Mouse (Mus musculus): ENCODE data around the gene Dnajb4. TPM values are rescaled to one million over a fixed set of nuclear protein-coding genes. Genes with fewer than 3 reads are reported as not detected.

Dnajb4 gene
- polyA plus RNA-seq, 1 experiment from 2014 or later, result 41.4 TPM

DNA sequence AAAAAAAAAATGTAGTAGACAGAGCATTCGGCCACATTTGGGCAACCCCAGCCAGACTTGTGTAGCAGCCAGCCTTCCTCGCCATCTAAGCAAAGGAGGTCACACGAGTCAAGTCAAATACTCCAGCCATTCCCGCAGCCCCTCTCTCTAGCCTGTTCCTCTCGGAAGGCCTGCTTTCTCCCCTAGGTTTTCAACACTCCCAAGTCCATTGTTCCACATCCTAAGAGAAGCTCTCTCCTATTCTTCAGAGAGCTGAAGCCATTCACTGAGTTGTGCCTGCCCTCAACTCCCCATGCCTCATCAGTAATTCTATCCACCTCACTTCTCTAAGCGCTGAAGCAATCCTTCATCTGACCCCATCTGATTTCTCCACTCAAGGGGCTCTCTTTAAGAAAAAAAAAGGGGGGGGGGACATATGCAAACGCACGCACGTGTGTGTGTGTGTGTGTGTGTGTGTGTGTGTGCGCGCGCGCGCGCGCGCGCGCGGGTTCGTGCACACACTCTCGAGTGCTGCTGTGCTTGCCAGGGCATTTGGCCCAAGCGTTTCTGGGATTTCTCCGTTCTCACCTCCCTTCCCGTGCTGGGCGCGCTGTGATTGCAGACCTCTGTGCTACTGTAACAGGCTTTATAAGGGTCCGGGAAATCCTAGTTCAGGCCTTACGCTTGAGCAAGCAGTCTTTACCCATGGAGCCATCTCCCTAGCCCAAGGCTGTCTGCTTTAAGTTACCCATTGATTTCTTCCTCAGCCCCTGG, 43.2 kb downstream of the Dnajb4 start:
- Histone ChIP-seq H3K36me3 (no peaks in the 10 kb centered on the region), H3K9me3 (no peaks in the 10 kb centered on the region), H3K4me1 (peaks cover 49% of the 10 kb centered on the region), H3K27me3 (peaks cover 8% of the 10 kb centered on the region), H3K27ac (no peak overlapping the region), H3K4me3 (peak overlapping the region; percentile 6; the same call in 1 of the 2 replicates), H3K9ac (no peak overlapping the region), H3K4me2 (peak overlapping the region; percentile 47)
- WGBS, result 23% methylated on average over 29 of the region's 29 CpGs
- no peak for ATAC-seq (ENCODE audit: borderline replicate concordance, extremely low read depth, low FRiP score, low TSS enrichment)

DNA sequence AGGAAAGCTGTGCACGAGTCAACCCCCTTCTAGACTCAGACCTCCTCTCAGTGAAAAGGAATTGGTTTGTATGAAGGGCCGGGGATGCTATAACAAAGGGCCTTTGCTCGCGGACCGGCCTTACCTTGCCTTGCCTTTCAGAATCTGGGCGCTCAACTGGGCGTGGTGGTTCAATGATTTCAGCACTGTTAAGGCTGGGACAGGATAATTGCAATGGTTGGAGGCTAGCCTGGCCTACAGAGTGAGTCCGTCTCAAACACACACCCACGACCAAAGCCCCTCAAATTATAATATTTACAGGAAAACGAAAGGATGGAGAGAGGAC, 44.0 kb downstream of the Dnajb4 start, which contains the start of gene Gipc2:
Gipc2 (minus strand) TSS at position 132 of the 325 bp plus-strand sequence.
- ATAC-seq (ENCODE audit: borderline replicate concordance, extremely low read depth, low FRiP score, low TSS enrichment), result no peak

DNA sequence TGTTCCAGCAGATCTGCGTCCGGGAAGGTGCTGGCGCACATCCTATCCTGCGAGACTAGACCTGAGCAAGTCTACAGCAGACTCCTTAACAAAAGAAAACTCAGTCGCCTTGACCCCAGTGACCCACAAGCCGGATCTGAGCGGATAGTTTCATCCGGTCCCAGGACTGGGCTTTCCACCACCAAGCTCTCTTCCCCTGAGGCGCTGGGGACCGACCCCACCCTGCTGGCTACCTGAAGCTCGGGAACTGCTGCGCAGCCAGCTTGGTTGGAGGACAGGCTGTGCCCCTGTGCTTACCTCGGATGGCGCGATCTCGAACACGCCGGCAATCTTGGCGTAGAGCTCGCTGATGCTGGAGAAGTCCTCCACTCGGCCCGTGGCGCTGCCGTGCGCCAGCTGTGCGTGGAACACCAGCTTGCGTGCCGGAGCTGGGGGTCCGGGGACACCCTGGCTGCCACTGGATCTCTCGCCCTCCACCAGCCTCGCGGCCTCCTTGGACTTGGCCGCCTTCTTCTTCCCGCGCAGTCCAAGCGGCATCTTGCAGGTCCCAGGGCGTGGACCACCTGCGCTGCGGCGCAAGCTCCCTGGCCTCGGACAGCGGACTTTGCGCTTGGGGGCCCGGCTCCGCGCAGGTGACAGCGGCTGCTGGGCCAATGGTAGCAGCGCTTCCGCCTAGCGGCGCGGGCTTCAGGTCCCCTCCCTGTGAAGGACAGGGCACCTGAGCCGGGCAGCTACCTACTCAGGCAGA, 44.6 kb downstream of the Dnajb4 start:
- peak overlapping the region; percentile 46 for H3K9ac ChIP-seq
- ATAC-seq (ENCODE audit: borderline replicate concordance, extremely low read depth, low FRiP score, low TSS enrichment), result peak; percentile 41
- H3K36me3 ChIP-seq, result no peaks in the 10 kb centered on the region
- peak overlapping the region; percentile 25 for H3K27ac ChIP-seq
- peak overlapping the region; percentile 49 for H3K4me3 ChIP-seq
- no peaks in the 10 kb centered on the region for H3K9me3 ChIP-seq
- peaks cover 39% of the 10 kb centered on the region for H3K4me1 ChIP-seq
- peaks cover 8% of the 10 kb centered on the region for H3K27me3 ChIP-seq
- peak overlapping the region; percentile 95 for H3K4me2 ChIP-seq
- WGBS, result 4% methylated on average over 53 of the region's 53 CpGs

More for the DNA sequence above, 44.0 kb downstream of the Dnajb4 start, which contains the start of gene Gipc2:
- Histone ChIP-seq H3K27me3 (peaks cover 8% of the 10 kb centered on the region), H3K4me1 (peaks cover 44% of the 10 kb centered on the region), H3K4me2 (peak within 1 kb of the TSS; percentile 95), H3K4me3 (peak within 1 kb of the TSS; percentile 49), H3K9me3 (no peaks in the 10 kb centered on the region), H3K9ac (peak within 1 kb of the TSS; percentile 46), H3K27ac (peak within 1 kb of the TSS; percentile 25), H3K36me3 (no peaks in the 10 kb centered on the region)
- 22% methylated on average over 10 of the region's 10 CpGs for WGBS

DNA sequence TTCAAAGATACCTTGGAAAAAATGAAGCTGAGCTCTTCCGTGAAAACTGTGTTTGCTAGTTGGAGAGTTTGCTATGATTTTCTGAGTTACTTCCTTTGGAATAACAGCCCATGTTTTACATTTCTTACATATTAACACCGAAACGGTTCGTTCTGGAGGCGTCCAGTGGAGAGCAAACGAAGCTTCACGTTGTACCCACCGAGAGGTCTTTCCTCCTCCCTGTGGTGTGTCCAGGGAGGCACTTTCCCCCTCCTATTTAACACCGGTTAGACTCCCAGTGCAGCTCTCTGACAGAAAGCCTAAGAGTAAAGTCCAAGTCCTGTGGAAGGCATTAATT, 45.1 kb downstream of the Dnajb4 start:
- no peaks in the 10 kb centered on the region for H3K36me3 ChIP-seq
- WGBS, result 41% methylated on average over 9 of the region's 9 CpGs

DNA sequence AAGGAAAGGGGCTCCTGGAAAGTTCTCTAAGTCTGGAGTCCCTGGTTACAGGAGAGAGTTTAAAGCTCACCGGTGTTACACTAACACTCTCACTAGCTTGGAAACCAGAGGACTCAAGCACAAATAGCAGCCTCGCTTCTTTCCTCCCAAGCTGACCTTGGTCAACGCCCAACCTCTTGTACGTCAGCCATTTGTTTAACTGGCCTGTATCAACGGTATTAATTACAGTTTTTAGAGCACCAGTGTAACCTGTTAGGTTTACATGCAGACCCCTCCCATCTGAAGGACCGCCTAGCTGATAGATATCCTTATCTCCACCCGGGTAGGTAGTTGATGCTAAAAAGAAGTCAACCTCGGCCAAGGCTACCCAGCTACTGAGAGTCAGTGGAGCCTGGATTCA, 46.8 kb downstream of the Dnajb4 start:
- WGBS, result 67% methylated on average over 8 of the region's 8 CpGs
- no peak for ATAC-seq (ENCODE audit: borderline replicate concordance, extremely low read depth, low FRiP score, low TSS enrichment)

More for the DNA sequence above, 45.1 kb downstream of the Dnajb4 start:
- no peaks in the 10 kb centered on the region for H3K9me3 ChIP-seq
- H3K27me3 ChIP-seq, result peaks cover 8% of the 10 kb centered on the region
- no peak overlapping the region for H3K27ac ChIP-seq
- H3K9ac ChIP-seq, result peak overlapping the region; percentile 46
- ATAC-seq (ENCODE audit: borderline replicate concordance, extremely low read depth, low FRiP score, low TSS enrichment), result no peak
- H3K4me2 ChIP-seq, result peak overlapping the region; percentile 95
- peak overlapping the region; percentile 49 for H3K4me3 ChIP-seq
- H3K4me1 ChIP-seq, result peaks cover 36% of the 10 kb centered on the region

DNA sequence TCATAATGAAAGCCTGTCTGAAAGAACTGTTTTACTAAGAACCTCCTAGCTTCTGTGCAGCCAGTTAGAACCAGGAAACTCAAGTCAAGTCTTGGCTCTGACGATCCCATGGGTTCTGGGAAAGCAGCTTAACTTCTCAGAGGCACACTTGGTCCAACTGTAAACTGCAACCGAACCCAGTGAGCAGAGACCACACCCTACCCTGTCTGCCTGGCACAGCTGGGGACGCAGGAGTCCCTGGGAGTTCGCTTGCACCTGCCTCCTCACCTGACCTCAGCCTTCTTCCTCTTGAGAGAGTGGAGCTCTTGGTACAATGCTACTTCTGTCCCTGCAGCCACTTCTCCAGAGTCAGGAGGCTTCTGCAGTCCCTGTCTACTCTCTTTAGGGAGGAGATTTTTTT, 49.5 kb downstream of the Dnajb4 start:
- no peak overlapping the region for H3K4me3 ChIP-seq
- H3K9ac ChIP-seq, result no peak overlapping the region
- H3K27me3 ChIP-seq, result peaks cover 6% of the 10 kb centered on the region
- H3K36me3 ChIP-seq, result no peaks in the 10 kb centered on the region
- H3K9me3 ChIP-seq, result no peaks in the 10 kb centered on the region
- H3K4me2 ChIP-seq, result no peak overlapping the region
- 54% methylated on average over 4 of the region's 4 CpGs for WGBS
- H3K4me1 ChIP-seq, result peaks cover 11% of the 10 kb centered on the region
- H3K27ac ChIP-seq, result no peak overlapping the region
- ATAC-seq (ENCODE audit: borderline replicate concordance, extremely low read depth, low FRiP score, low TSS enrichment), result no peak

More for the DNA sequence above, 46.8 kb downstream of the Dnajb4 start:
- no peak overlapping the region for H3K4me3 ChIP-seq
- H3K36me3 ChIP-seq, result no peaks in the 10 kb centered on the region
- H3K27me3 ChIP-seq, result peaks cover 8% of the 10 kb centered on the region
- H3K4me2 ChIP-seq, result no peak overlapping the region
- no peaks in the 10 kb centered on the region for H3K9me3 ChIP-seq
- H3K4me1 ChIP-seq, result peaks cover 34% of the 10 kb centered on the region
- no peak overlapping the region for H3K9ac ChIP-seq
- no peak overlapping the region for H3K27ac ChIP-seq

DNA sequence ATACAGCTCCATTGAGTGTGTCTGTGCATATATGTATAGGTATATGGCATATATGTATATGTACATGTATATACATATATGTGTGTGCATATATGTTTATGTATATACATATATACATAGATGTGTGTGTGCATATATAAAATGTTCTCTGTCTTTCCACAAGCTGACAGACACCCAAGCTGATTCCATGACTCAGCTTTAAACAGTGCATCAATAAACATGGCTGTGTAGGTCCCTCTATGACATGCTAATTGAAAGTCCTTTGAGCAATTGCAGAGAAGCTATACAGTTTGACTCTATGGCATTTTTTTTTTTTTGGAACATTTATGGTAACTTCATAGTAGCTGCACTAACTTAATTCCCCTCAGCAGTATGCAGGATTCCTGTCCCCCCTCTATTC, 50.8 kb downstream of the Dnajb4 start:
- H3K9me3 ChIP-seq, result no peaks in the 10 kb centered on the region
- no peak overlapping the region for H3K4me2 ChIP-seq
- no peak for ATAC-seq (ENCODE audit: borderline replicate concordance, extremely low read depth, low FRiP score, low TSS enrichment)
- H3K4me3 ChIP-seq, result no peak overlapping the region
- H3K36me3 ChIP-seq, result no peaks in the 10 kb centered on the region
- H3K27ac ChIP-seq, result no peak overlapping the region
- H3K27me3 ChIP-seq, result no peaks in the 10 kb centered on the region
- H3K9ac ChIP-seq, result no peak overlapping the region
- H3K4me1 ChIP-seq, result peaks cover 3% of the 10 kb centered on the region; the same call in 1 of the 2 replicates

DNA sequence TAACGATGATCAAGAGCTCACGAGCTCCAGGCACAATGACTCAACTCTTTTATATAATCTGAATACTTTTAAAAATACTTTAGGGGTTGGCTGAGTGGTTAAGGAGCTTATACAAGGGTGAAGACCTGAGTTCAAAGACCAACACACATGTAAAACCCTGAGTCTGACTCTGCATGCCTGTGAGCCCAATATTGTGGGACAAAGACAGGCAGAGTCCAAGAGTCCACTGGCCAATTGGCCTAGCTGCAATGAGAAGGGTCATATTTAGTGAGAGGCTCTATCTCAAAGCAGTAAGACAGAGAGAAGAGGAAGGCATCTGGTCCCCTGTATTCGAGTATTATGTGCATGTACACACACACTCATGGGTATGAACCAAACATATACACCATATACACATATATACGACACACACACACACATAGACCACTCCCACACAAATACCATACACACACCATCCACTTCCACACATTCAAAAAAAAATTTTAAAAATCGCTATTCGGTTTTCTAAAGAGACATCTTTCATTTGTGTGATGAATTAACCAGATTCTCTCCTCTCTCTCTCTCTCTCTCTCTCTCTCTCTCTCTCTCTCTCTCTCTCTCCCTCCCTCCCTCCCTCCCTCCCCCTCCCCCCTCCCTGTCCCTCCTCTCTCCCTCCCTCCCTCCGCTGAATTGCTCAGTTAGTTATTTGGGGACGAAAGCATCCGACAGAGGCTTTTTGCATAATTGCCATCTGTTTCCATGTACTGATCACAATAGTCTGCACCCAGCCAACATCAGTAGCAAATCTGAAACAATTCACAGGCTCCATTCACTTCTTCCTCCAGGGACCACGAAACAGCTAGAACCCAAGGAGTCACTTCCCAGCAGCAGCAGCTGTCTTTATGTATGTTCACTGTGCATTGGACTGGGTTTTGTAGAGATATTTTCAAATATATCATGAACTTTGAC, 51.5 kb downstream of the Dnajb4 start:
- 68% methylated on average over 10 of the region's 10 CpGs for WGBS
- Histone ChIP-seq H3K4me3 (no peak overlapping the region), H3K27ac (no peak overlapping the region), H3K27me3 (no peaks in the 10 kb centered on the region), H3K36me3 (no peaks in the 10 kb centered on the region), H3K9me3 (no peaks in the 10 kb centered on the region), H3K4me2 (no peak overlapping the region), H3K9ac (no peak overlapping the region), H3K4me1 (peaks cover 3% of the 10 kb centered on the region; the same call in 1 of the 2 replicates)
- ATAC-seq (ENCODE audit: borderline replicate concordance, extremely low read depth, low FRiP score, low TSS enrichment), result no peak

DNA sequence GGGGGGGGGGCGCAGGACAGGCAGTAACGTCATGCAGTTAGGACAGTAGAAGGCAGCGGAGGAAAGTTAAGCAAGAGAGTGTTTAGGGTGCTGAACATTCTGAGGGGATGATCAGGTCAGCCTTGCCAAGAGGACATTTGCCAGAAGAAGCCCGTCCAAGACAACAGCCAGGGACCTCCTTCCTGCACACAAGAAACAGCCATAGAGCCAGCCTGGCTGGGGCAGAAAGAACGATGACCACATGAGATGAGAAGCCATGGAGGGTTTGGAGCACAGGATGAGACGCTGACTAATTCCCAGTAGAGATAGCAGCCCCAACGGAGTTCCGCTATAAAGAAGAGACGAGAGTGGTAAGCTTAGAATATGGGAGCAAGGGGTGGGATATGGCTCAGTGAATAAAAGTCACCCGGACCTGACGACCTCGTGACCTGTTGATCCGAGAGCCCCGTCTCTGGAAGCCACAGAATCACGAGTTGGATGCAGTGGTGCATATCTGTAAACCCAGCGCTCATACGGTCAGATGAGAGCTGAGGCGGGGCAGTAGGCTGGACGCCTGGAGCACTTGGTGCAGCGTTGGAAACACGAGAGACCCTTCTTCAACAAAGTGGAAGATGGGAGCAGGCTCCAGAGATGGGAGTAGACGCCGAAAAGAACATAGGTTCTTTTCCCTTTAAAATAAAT, 53.1 kb downstream of the Dnajb4 start:
- Histone ChIP-seq H3K27ac (no peak overlapping the region), H3K36me3 (no peaks in the 10 kb centered on the region), H3K27me3 (no peaks in the 10 kb centered on the region), H3K4me3 (no peak overlapping the region), H3K9ac (no peak overlapping the region), H3K4me2 (no peak overlapping the region), H3K4me1 (peaks cover 3% of the 10 kb centered on the region; the same call in 1 of the 2 replicates), H3K9me3 (no peaks in the 10 kb centered on the region)
- WGBS, result 76% methylated on average over 23 of the region's 23 CpGs
- no peak for ATAC-seq (ENCODE audit: borderline replicate concordance, extremely low read depth, low FRiP score, low TSS enrichment)

DNA sequence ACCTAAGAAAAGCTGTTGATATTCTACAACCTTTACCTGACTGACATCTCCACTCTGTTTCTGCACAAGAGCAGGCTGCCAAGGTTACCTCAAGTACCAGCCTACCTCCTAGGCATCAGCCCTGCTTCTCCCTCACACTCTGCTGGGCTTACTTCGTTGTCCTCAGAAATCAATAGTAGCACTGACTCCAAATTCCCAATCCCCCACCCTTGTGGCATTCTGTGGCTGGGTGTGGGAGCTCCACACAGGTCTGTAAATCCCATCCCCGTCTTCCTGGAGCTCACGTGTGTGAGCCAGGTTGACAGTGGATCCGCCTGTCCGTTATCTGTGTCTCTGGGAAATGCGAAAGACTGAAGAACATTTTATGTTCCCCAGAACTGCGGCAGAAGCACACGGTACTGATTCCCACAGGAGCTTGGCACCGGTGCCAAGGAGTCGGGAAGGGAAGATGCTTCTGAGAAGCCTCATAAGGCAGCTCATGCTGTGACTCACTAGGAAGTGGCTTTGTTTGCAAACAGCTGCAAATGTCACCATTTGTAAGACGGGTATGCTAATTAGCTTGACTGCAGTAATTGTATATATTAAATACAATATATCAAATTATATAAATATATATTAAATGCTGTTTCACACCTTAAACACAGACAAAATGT, 54.7 kb downstream of the Dnajb4 start:
- Histone ChIP-seq H3K9ac (no peak overlapping the region), H3K4me3 (no peak overlapping the region), H3K4me2 (no peak overlapping the region), H3K4me1 (no peaks in the 10 kb centered on the region), H3K36me3 (no peaks in the 10 kb centered on the region), H3K27ac (no peak overlapping the region), H3K9me3 (no peaks in the 10 kb centered on the region), H3K27me3 (no peaks in the 10 kb centered on the region)
- no peak for ATAC-seq (ENCODE audit: borderline replicate concordance, extremely low read depth, low FRiP score, low TSS enrichment)
- 49% methylated on average over 11 of the region's 11 CpGs for WGBS

DNA sequence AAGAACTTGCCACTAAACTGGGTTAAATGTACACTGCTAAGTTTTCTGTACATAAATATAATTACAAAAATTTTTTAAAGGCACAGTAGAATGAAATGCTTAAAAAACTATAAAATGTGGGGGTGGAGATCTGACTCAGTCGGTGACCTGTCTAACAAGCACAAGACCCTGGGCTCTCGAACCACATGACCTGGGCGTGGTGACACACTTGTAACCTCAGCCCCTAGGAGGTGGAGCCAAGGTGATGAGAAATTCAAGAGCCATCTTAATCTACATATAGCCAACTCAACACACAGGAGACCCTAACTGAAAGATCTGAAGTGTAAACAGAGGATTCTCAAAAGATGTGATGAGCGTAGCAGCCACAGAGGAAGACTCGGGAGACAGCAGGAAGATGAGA, 56.0 kb downstream of the Dnajb4 start:
- 80% methylated on average over 5 of the region's 5 CpGs for WGBS
- no peak overlapping the region for H3K27ac ChIP-seq
- H3K4me1 ChIP-seq, result no peaks in the 10 kb centered on the region
- no peaks in the 10 kb centered on the region for H3K27me3 ChIP-seq
- H3K4me3 ChIP-seq, result no peak overlapping the region
- no peak overlapping the region for H3K9ac ChIP-seq
- H3K9me3 ChIP-seq, result no peaks in the 10 kb centered on the region
- no peak for ATAC-seq (ENCODE audit: borderline replicate concordance, extremely low read depth, low FRiP score, low TSS enrichment)
- H3K36me3 ChIP-seq, result no peaks in the 10 kb centered on the region
- H3K4me2 ChIP-seq, result no peak overlapping the region
